Comparison of ENCODE assay signal across 10 mouse cellular contexts in genomic region chr13:113013174-113013953, GRCm38 (mm10). TPM values are rescaled to one million over a fixed set of nuclear protein-coding genes. Genes with fewer than 3 reads are reported as not detected.
DNase-seq lines count a peak whose midpoint lies in the region; ATAC-seq and TF ChIP-seq lines count a peak whose summit lies in the region.
"Not testable (repeated sequence)": the region's sequence is repeated elsewhere in the genome, so short reads cannot be mapped to it uniquely, and the experiment has no call there.
"Had no signal": no experiment of that assay in that cellular context is flagged by ENCODE, and none has a peak within 500 bp of the region (broad histone marks: within the 10 kb centered on the region; RNA-seq: fewer than 3 reads in every experiment).

No protein-coding gene starts in this region.

- peak overlapping the region; percentile 30 for H3K4me2 ChIP-seq in forebrain, embryonic 15.5 days (replicated peaks)
- H3K4me2 ChIP-seq in heart, embryonic 15.5 days = peak overlapping the region; percentile 61
- H3K4me2 ChIP-seq in kidney, embryonic 14.5 days (replicated peaks; ENCODE audit: low read depth, low read length) = peak overlapping the region; percentile 19; the same call in 1 of the 2 replicates
- H3K4me2 ChIP-seq in liver, embryonic 13.5 days = peak overlapping the region; percentile 60

- not testable (repeated sequence) for H3K9me3 ChIP-seq in forebrain, embryonic 15.5 days; heart, embryonic 15.5 days (replicated peaks); kidney, embryonic 14.5 days (ENCODE audit: control insufficient read depth, low read length); liver, embryonic 13.5 days (replicated peaks)

- H3K4me1 ChIP-seq in forebrain, embryonic 15.5 days; heart, embryonic 15.5 days (replicated peaks); kidney, embryonic 14.5 days (ENCODE audit: control insufficient read depth, insufficient read depth, low read length); liver, embryonic 13.5 days (replicated peaks); spleen, adult 2 months (ENCODE audit: control insufficient read depth, insufficient read depth, insufficient read length): not testable (repeated sequence)

- TF ChIP-seq POLR2A in spleen, adult 2 months (IDR thresholded peaks at IDR 0.05; ENCODE audit: low read depth, low read length) = not testable (repeated sequence)

- peak; percentile 94 for ATAC-seq in forebrain, embryonic 15.5 days (replicated peaks)
- not testable (repeated sequence) for ATAC-seq in heart, embryonic 15.5 days (replicated peaks; ENCODE audit: insufficient number of reproducible peaks, insufficient read depth, low FRiP score, low read depth); kidney, embryonic 14.5 days (ENCODE audit: low FRiP score, low TSS enrichment); liver, embryonic 13.5 days (ENCODE audit: low read depth)
- ATAC-seq in megakaryocyte, adult 5-6 weeks (ENCODE audit: poor library complexity, severe bottlenecking) = peak; percentile 78

- not testable (repeated sequence) for TF ChIP-seq CTCF in spleen, adult 2 months (IDR thresholded peaks at IDR 0.05; ENCODE audit: extremely low read depth, insufficient read depth, insufficient read length, insufficient replicate concordance)

- not testable (repeated sequence) for H3K9ac ChIP-seq in forebrain, embryonic 15.5 days (replicated peaks); kidney, embryonic 14.5 days (ENCODE audit: low read depth, low read length); liver, embryonic 13.5 days
- H3K9ac ChIP-seq in heart, embryonic 15.5 days = peak overlapping the region; percentile 30; the same call in 1 of the 2 replicates

- peak overlapping the region; percentile 74 for H3K27ac ChIP-seq in forebrain, embryonic 15.5 days (replicated peaks)
- not testable (repeated sequence) for H3K27ac ChIP-seq in heart, embryonic 15.5 days; kidney, embryonic 14.5 days (ENCODE audit: low read depth, low read length); liver, embryonic 13.5 days
- H3K27ac ChIP-seq in spleen, adult 2 months (ENCODE audit: insufficient read depth, low read length) = peak overlapping the region; percentile 77

- WGBS in forebrain, embryonic 15.5 days = 51% methylated on average over 20 of the region's 20 CpGs
- 22% methylated on average over 19 of the region's 20 CpGs for WGBS in heart, embryonic 15.5 days
- 36% methylated on average over 18 of the region's 20 CpGs for WGBS in kidney, embryonic 14.5 days
- WGBS in liver, embryonic 13.5 days (ENCODE audit: insufficient replicate concordance) = 27% methylated on average over 19 of the region's 20 CpGs
- WGBS in spleen, adult 2 months = 12% methylated on average over 19 of the region's 20 CpGs

- not testable (repeated sequence) for H3K36me3 ChIP-seq in forebrain, embryonic 15.5 days; heart, embryonic 15.5 days; kidney, embryonic 14.5 days (ENCODE audit: control insufficient read depth, insufficient read depth, low read length); liver, embryonic 13.5 days; spleen, adult 2 months (ENCODE audit: control insufficient read depth, insufficient read depth, low read length)

- peak overlapping the region; percentile 5; the same call in 1 of the 2 replicates for H3K4me3 ChIP-seq in forebrain, embryonic 15.5 days
- peak overlapping the region; percentile 44 for H3K4me3 ChIP-seq in heart, embryonic 15.5 days
- H3K4me3 ChIP-seq in kidney, embryonic 14.5 days (ENCODE audit: low read length) = peak overlapping the region; percentile 7; the same call in 1 of the 2 replicates
- H3K4me3 ChIP-seq in liver, embryonic 13.5 days (replicated peaks) = peak overlapping the region; percentile 45
- H3K4me3 ChIP-seq in spleen, adult 2 months (ENCODE audit: extremely low read depth, insufficient read depth, insufficient read length) = peak overlapping the region; percentile 89

- not testable (repeated sequence) for H3K27me3 ChIP-seq in forebrain, embryonic 15.5 days; heart, embryonic 15.5 days; kidney, embryonic 14.5 days (ENCODE audit: control insufficient read depth, insufficient read depth, low read length); liver, embryonic 13.5 days; spleen, adult 2 months (ENCODE audit: control insufficient read depth, insufficient read depth, low read length)

- peak; percentile 91 for DNase-seq in A20 (ENCODE audit: low read depth, low spot score)
- DNase-seq in brain, adult 2 months (ENCODE audit: low read depth, low spot score) = peak; percentile 58
- DNase-seq in liver, embryonic 13.5 days = not testable (repeated sequence)
- peak in 1 of 2 experiments; percentile 65 for DNase-seq in spleen, adult 2 months (ENCODE audit: low read depth in 1 of 2, low spot score in 2 of 2)

RNA-seq across cellular contexts. Expression of gene Mcidas, which starts 19.7 kb away (rescaled TPM):
- polyA plus RNA-seq in forebrain, embryonic 15.5 days (2015; fragmentation: Nextera tagmentation; extraction: Ambion mirVana) = 0.69 and 1.1 TPM in 2 replicates
- 0.21 and 0.77 TPM in 2 replicates for polyA plus RNA-seq in heart, embryonic 15.5 days (2015; fragmentation: Nextera tagmentation; extraction: Ambion mirVana)
- not detected in 2 replicates for polyA plus RNA-seq in kidney, embryonic 14.5 days (2014; fragmentation: Nextera tagmentation; extraction: Ambion mirVana)
- not detected in 2 replicates for polyA plus RNA-seq in liver, embryonic 13.5 days (2015; fragmentation: Nextera tagmentation; extraction: Ambion mirVana)
- total RNA-seq in megakaryocyte, adult 5-6 weeks (2015) = not detected in 2 replicates
- total RNA-seq in megakaryocyte, adult 5-6 weeks (2017) = not detected in 2 replicates
- polyA plus RNA-seq in spleen, adult 2 months (2012; rRNA removed) = not detected in 2 replicates
- total RNA-seq: adrenal gland, postnatal 25 days had no signal

RNA-seq across cellular contexts. Expression of gene Cdc20b, which starts 21.5 kb away (rescaled TPM):
- polyA plus RNA-seq in forebrain, embryonic 15.5 days (2015; fragmentation: Nextera tagmentation; extraction: Ambion mirVana) = 0.52 and 0.64 TPM in 2 replicates
- 0.14 and 0.79 TPM in 2 replicates for polyA plus RNA-seq in heart, embryonic 15.5 days (2015; fragmentation: Nextera tagmentation; extraction: Ambion mirVana)
- not detected in 2 replicates for polyA plus RNA-seq in kidney, embryonic 14.5 days (2014; fragmentation: Nextera tagmentation; extraction: Ambion mirVana)
- polyA plus RNA-seq in liver, embryonic 13.5 days (2015; fragmentation: Nextera tagmentation; extraction: Ambion mirVana) = not detected in 2 replicates
- total RNA-seq in megakaryocyte, adult 5-6 weeks (2015) = not detected in 2 replicates
- not detected in 2 replicates for total RNA-seq in megakaryocyte, adult 5-6 weeks (2017)
- polyA plus RNA-seq in spleen, adult 2 months (2012; rRNA removed) = 0.09 and 0.26 TPM in 2 replicates
- total RNA-seq: adrenal gland, postnatal 25 days; left cerebral cortex, postnatal 36 days had no signal

RNA-seq across cellular contexts. Expression of gene Ccno, which starts 25.8 kb away (rescaled TPM):
- 1.2 and 2.3 TPM in 2 replicates for polyA plus RNA-seq in forebrain, embryonic 15.5 days (2015; fragmentation: Nextera tagmentation; extraction: Ambion mirVana)
- polyA plus RNA-seq in heart, embryonic 15.5 days (2015; fragmentation: Nextera tagmentation; extraction: Ambion mirVana) = 0.78 and 1.4 TPM in 2 replicates
- polyA plus RNA-seq in kidney, embryonic 14.5 days (2014; fragmentation: Nextera tagmentation; extraction: Ambion mirVana) = 0.17 and 0.55 TPM in 2 replicates
- polyA plus RNA-seq in liver, embryonic 13.5 days (2015; fragmentation: Nextera tagmentation; extraction: Ambion mirVana) = 0.15 TPM in 1 of 2 replicates, not detected in the other
- 2.8 and 4.7 TPM in 2 replicates for total RNA-seq in megakaryocyte, adult 5-6 weeks (2015)
- 4.1 and 5.9 TPM in 2 replicates for total RNA-seq in megakaryocyte, adult 5-6 weeks (2017)
- 0.29 and 0.32 TPM in 2 replicates for polyA plus RNA-seq in spleen, adult 2 months (2012; rRNA removed)

RNA-seq across cellular contexts. Expression of gene Gpx8, which starts 32.8 kb away (rescaled TPM):
- polyA plus RNA-seq in forebrain, embryonic 15.5 days (2015; fragmentation: Nextera tagmentation; extraction: Ambion mirVana) = 43.9 and 47.7 TPM in 2 replicates
- 115 and 118 TPM in 2 replicates for polyA plus RNA-seq in heart, embryonic 15.5 days (2015; fragmentation: Nextera tagmentation; extraction: Ambion mirVana)
- 142 and 204 TPM in 2 replicates for polyA plus RNA-seq in kidney, embryonic 14.5 days (2014; fragmentation: Nextera tagmentation; extraction: Ambion mirVana)
- 10.0 and 12.2 TPM in 2 replicates for polyA plus RNA-seq in liver, embryonic 13.5 days (2015; fragmentation: Nextera tagmentation; extraction: Ambion mirVana)
- 0.85 TPM in 1 of 2 replicates, not detected in the other for total RNA-seq in megakaryocyte, adult 5-6 weeks (2015)
- 1.9 TPM in 1 of 2 replicates, not detected in the other for total RNA-seq in megakaryocyte, adult 5-6 weeks (2017)
- polyA plus RNA-seq in spleen, adult 2 months (2012; rRNA removed) = 0.61 and 0.67 TPM in 2 replicates

Comparison
In these comparisons a context has a peak if more than half of its experiments do, and no peak if none do; other contexts are left out.
1. H3K4me3 ChIP-seq: peak in every context shown above with its lines; median percentile 89 in spleen, adult 2 months; 45 in liver, embryonic 13.5 days; 44 in heart, embryonic 15.5 days; 7 in kidney, embryonic 14.5 days; 5 in forebrain, embryonic 15.5 days.